Mouse (Mus musculus) myocyte (in vitro differentiated cells): Measurements from ENCODE around the gene Nsmce3.

ENCODE experiments used
- POLR2A ChIP-seq: IDR thresholded peaks from one replicate; pipeline ENCODE4 v1.6.1; 2011; ENCODE audit warnings: low read depth, mild to moderate bottlenecking, control low read depth, moderate library complexity; ENCODE audit not compliant: insufficient read length
- USF1 ChIP-seq: IDR thresholded peaks from one replicate; pipeline ENCODE4 v1.6.1; 2011; ENCODE audit warnings: low read depth, mild to moderate bottlenecking, control low read depth, moderate library complexity

DNA sequence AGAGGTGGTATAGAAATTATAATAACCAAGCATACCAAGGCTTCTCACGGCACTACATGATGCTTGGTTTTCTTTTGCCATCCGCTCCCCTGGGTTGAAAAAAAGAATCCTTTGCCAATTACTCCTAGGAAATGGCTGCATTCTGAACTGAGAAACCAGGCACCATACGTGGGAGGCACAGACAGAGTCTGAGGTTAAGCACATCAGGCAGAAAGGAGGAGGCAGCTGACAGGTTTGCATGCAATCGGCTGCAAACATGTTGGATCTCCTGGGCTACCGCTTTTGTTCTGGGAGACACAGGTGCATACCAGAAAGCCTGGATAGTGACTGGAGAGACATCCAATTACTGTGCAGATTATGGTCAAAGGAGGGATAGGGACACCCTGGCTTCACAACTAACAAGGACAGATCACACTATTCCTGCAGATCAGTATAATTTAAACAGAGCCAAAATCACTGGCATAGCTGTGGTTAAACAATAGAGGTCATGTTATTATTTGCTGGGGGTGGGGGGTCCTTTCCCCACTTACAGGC, 25.4 kb downstream of the Nsmce3 start:
- no peak for TF ChIP-seq POLR2A
- no peak for TF ChIP-seq USF1
